Mouse (Mus musculus): ENCODE results near the gene Mrps27. TPM values are rescaled to one million over a fixed set of nuclear protein-coding genes. Genes with fewer than 3 reads are reported as not detected.
A peak's percentile ranks its signal among the peaks of the same experiment; 100 is the strongest.

Mrps27 gene
- polyA plus RNA-seq, 1 experiment from 2014 or later: 60.2 TPM

- 37% methylated on average over 6 of the region's 6 CpGs for WGBS
- Histone ChIP-seq H3K4me2 (replicated peaks) (no peak overlapping the region), H3K27me3 (no peaks in the 10 kb centered on the region), H3K4me1 (peaks cover 18% of the 10 kb centered on the region), H3K27ac (no peak overlapping the region), H3K9me3 (no peaks in the 10 kb centered on the region), H3K36me3 (0 out of 2 replicates have a peak, but pooled peaks cover 4% of the 10 kb centered on the region), H3K9ac (no peak overlapping the region), H3K4me3 (no peak overlapping the region)
- 0 out of 2 replicates have a peak, but pooled peaks have one; percentile 55 for ATAC-seq (ENCODE audit: low FRiP score, low read depth)
These were observed 31.0 kb downstream of the Mrps27 start for GRCm38 (mm10) chr13:99375550-99375949.

- no peak overlapping the region for H3K9ac ChIP-seq
- no peaks in the 10 kb centered on the region for H3K9me3 ChIP-seq
- ATAC-seq (ENCODE audit: low FRiP score, low read depth): no peak
- H3K27ac ChIP-seq: no peak overlapping the region
- H3K36me3 ChIP-seq: peaks cover 9% of the 10 kb centered on the region; the same call in 1 of the 2 replicates
- WGBS: 93% methylated on average over 6 of the region's 6 CpGs
- H3K4me1 ChIP-seq: peaks cover 18% of the 10 kb centered on the region
- H3K27me3 ChIP-seq: no peaks in the 10 kb centered on the region
- no peak overlapping the region for H3K4me2 ChIP-seq (replicated peaks)
- H3K4me3 ChIP-seq: no peak overlapping the region
These were observed 32.5 kb downstream of the Mrps27 start for GRCm38 (mm10) chr13:99377055-99377454.

GRCm38 (mm10) chr13:99378223-99378622 lies 33.6 kb downstream of the Mrps27 start:
- no peaks in the 10 kb centered on the region for H3K27me3 ChIP-seq
- H3K4me2 ChIP-seq (replicated peaks): no peak overlapping the region
- WGBS: 80% methylated on average over 1 of the region's 1 CpGs
- peaks cover 16% of the 10 kb centered on the region for H3K4me1 ChIP-seq
- no peak for ATAC-seq (ENCODE audit: low FRiP score, low read depth)
- no peak overlapping the region for H3K27ac ChIP-seq
- no peak overlapping the region for H3K9ac ChIP-seq
- no peaks in the 10 kb centered on the region for H3K9me3 ChIP-seq
- H3K4me3 ChIP-seq: no peak overlapping the region
- peaks cover 9% of the 10 kb centered on the region for H3K36me3 ChIP-seq

GRCm38 (mm10) chr13:99382373-99382772 lies 37.8 kb downstream of the Mrps27 start:
- ATAC-seq (ENCODE audit: low FRiP score, low read depth): peak; percentile 44; the same call in 1 of the 2 replicates
- 63% methylated on average over 6 of the region's 6 CpGs for WGBS
- H3K36me3 ChIP-seq: peaks cover 16% of the 10 kb centered on the region
- H3K4me2 ChIP-seq (replicated peaks): no peak overlapping the region
- no peak overlapping the region for H3K9ac ChIP-seq
- no peak overlapping the region for H3K4me3 ChIP-seq
- H3K9me3 ChIP-seq: no peaks in the 10 kb centered on the region
- H3K27me3 ChIP-seq: no peaks in the 10 kb centered on the region
- H3K27ac ChIP-seq: no peak overlapping the region
- H3K4me1 ChIP-seq: peaks cover 14% of the 10 kb centered on the region

GRCm38 (mm10) chr13:99384555-99385203 lies 40.1 kb downstream of the Mrps27 start:
- no peak for ATAC-seq (ENCODE audit: low FRiP score, low read depth)
- Histone ChIP-seq H3K27me3 (no peaks in the 10 kb centered on the region), H3K9me3 (no peaks in the 10 kb centered on the region), H3K4me2 (replicated peaks) (no peak overlapping the region), H3K4me3 (no peak overlapping the region), H3K9ac (no peak overlapping the region), H3K36me3 (peaks cover 12% of the 10 kb centered on the region), H3K4me1 (peaks cover 23% of the 10 kb centered on the region), H3K27ac (no peak overlapping the region)
- WGBS: 82% methylated on average over 7 of the region's 7 CpGs

- Histone ChIP-seq H3K4me3 (no peak overlapping the region), H3K9me3 (no peaks in the 10 kb centered on the region), H3K36me3 (peaks cover 12% of the 10 kb centered on the region), H3K9ac (no peak overlapping the region), H3K4me1 (peaks cover 24% of the 10 kb centered on the region), H3K4me2 (replicated peaks) (no peak overlapping the region), H3K27me3 (no peaks in the 10 kb centered on the region), H3K27ac (no peak overlapping the region)
- 85% methylated on average over 6 of the region's 6 CpGs for WGBS
- ATAC-seq (ENCODE audit: low FRiP score, low read depth): no peak
These were observed 41.3 kb downstream of the Mrps27 start for GRCm38 (mm10) chr13:99385911-99386310.

- WGBS: 80% methylated on average over 7 of the region's 7 CpGs
- Histone ChIP-seq H3K4me3 (no peak overlapping the region), H3K27me3 (no peaks in the 10 kb centered on the region), H3K36me3 (peaks cover 7% of the 10 kb centered on the region), H3K4me2 (replicated peaks) (no peak overlapping the region), H3K9me3 (no peaks in the 10 kb centered on the region), H3K9ac (no peak overlapping the region), H3K27ac (no peak overlapping the region), H3K4me1 (peaks cover 28% of the 10 kb centered on the region)
- no peak for ATAC-seq (ENCODE audit: low FRiP score, low read depth)
These were observed 41.8 kb downstream of the Mrps27 start for GRCm38 (mm10) chr13:99386341-99386740.

GRCm38 (mm10) chr13:99387901-99388811 lies 43.6 kb downstream of the Mrps27 start:
- WGBS: 69% methylated on average over 7 of the region's 7 CpGs
- ATAC-seq (ENCODE audit: low FRiP score, low read depth): no peak
- no peak overlapping the region for H3K27ac ChIP-seq
- H3K36me3 ChIP-seq: peaks cover 7% of the 10 kb centered on the region; the same call in 1 of the 2 replicates
- no peak overlapping the region for H3K4me3 ChIP-seq
- no peak overlapping the region for H3K4me2 ChIP-seq (replicated peaks)
- H3K4me1 ChIP-seq: peaks cover 32% of the 10 kb centered on the region
- no peaks in the 10 kb centered on the region for H3K9me3 ChIP-seq
- no peak overlapping the region for H3K9ac ChIP-seq
- no peaks in the 10 kb centered on the region for H3K27me3 ChIP-seq

GRCm38 (mm10) chr13:99391417-99391816 lies 46.8 kb downstream of the Mrps27 start:
- no peak overlapping the region for H3K9ac ChIP-seq
- no peaks in the 10 kb centered on the region for H3K27me3 ChIP-seq
- no peak for ATAC-seq (ENCODE audit: low FRiP score, low read depth)
- 73% methylated on average over 3 of the region's 3 CpGs for WGBS
- H3K36me3 ChIP-seq: no peaks in the 10 kb centered on the region; the same call in 1 of the 2 replicates
- no peak overlapping the region for H3K4me3 ChIP-seq
- H3K9me3 ChIP-seq: no peaks in the 10 kb centered on the region
- peaks cover 35% of the 10 kb centered on the region for H3K4me1 ChIP-seq
- no peak overlapping the region for H3K27ac ChIP-seq
- H3K4me2 ChIP-seq (replicated peaks): no peak overlapping the region

- Histone ChIP-seq H3K9ac (no peak overlapping the region), H3K4me1 (peaks cover 26% of the 10 kb centered on the region), H3K9me3 (no peaks in the 10 kb centered on the region), H3K4me2 (replicated peaks) (no peak overlapping the region), H3K36me3 (no peaks in the 10 kb centered on the region; the same call in 1 of the 2 replicates), H3K27me3 (no peaks in the 10 kb centered on the region), H3K27ac (no peak overlapping the region), H3K4me3 (no peak overlapping the region)
- ATAC-seq (ENCODE audit: low FRiP score, low read depth): no peak
- WGBS: 77% methylated on average over 3 of the region's 3 CpGs
These were observed 48.5 kb downstream of the Mrps27 start for GRCm38 (mm10) chr13:99393128-99393527.

GRCm38 (mm10) chr13:99394694-99395093 lies 50.1 kb downstream of the Mrps27 start:
- H3K27me3 ChIP-seq: no peaks in the 10 kb centered on the region
- H3K9ac ChIP-seq: no peak overlapping the region
- no peaks in the 10 kb centered on the region for H3K9me3 ChIP-seq
- ATAC-seq (ENCODE audit: low FRiP score, low read depth): no peak
- WGBS: 66% methylated on average over 3 of the region's 3 CpGs
- H3K4me1 ChIP-seq: peaks cover 35% of the 10 kb centered on the region
- no peaks in the 10 kb centered on the region for H3K36me3 ChIP-seq
- no peak overlapping the region for H3K27ac ChIP-seq
- H3K4me3 ChIP-seq: no peak overlapping the region
- H3K4me2 ChIP-seq (replicated peaks): no peak overlapping the region

- H3K4me1 ChIP-seq: peaks cover 35% of the 10 kb centered on the region
- no peak for ATAC-seq (ENCODE audit: low FRiP score, low read depth)
- H3K36me3 ChIP-seq: peaks cover 4% of the 10 kb centered on the region
- 76% methylated on average over 12 of the region's 12 CpGs for WGBS
- H3K9ac ChIP-seq: no peak overlapping the region
- H3K27me3 ChIP-seq: no peaks in the 10 kb centered on the region
- no peak overlapping the region; the same call in 1 of the 2 replicates for H3K27ac ChIP-seq
- no peaks in the 10 kb centered on the region for H3K9me3 ChIP-seq
- H3K4me2 ChIP-seq (replicated peaks): no peak overlapping the region
- H3K4me3 ChIP-seq: no peak overlapping the region
These were observed 50.9 kb downstream of the Mrps27 start for GRCm38 (mm10) chr13:99395531-99395930.

All from limb, embryonic 13.5 days (tissue).